Mouse (Mus musculus): ENCODE measurements around the gene Immp2l. TPM values are rescaled to one million over a fixed set of nuclear protein-coding genes. Genes with fewer than 3 reads are reported as not detected.

Gene Immp2l
- polyA plus RNA-seq, 1 experiment from 2014 or later: 8.1 TPM

GRCm38 (mm10) chr12:41487005-41487404 lies 463.1 kb downstream of the Immp2l start:
- no peak overlapping the region for H3K9ac ChIP-seq (ENCODE audit: low read length)
- H3K27me3 ChIP-seq (ENCODE audit: control insufficient read depth, insufficient read depth, low read length): no peaks in the 10 kb centered on the region
- H3K4me3 ChIP-seq (ENCODE audit: low read depth, low read length): no peak overlapping the region
- WGBS: 22% methylated on average over 5 of the region's 5 CpGs
- H3K27ac ChIP-seq (replicated peaks; ENCODE audit: low read depth, low read length): no peak overlapping the region
- no peaks in the 10 kb centered on the region for H3K36me3 ChIP-seq (ENCODE audit: control insufficient read depth, insufficient read depth, low read length)
- no peaks in the 10 kb centered on the region for H3K9me3 ChIP-seq (ENCODE audit: control insufficient read depth, low read length)
- H3K4me2 ChIP-seq (ENCODE audit: low read depth, severe bottlenecking): no peak overlapping the region
- no peak for DNase-seq (ENCODE audit: low spot score)
- ATAC-seq (ENCODE audit: insufficient number of reproducible peaks, low FRiP score, low TSS enrichment, low read depth): no peak
- H3K4me1 ChIP-seq (ENCODE audit: control insufficient read depth, insufficient read depth, low read length): peaks cover 14% of the 10 kb centered on the region

GRCm38 (mm10) chr12:41494620-41495019 lies 470.7 kb downstream of the Immp2l start:
- Histone ChIP-seq H3K27me3 (ENCODE audit: control insufficient read depth, insufficient read depth, low read length) (no peaks in the 10 kb centered on the region), H3K9me3 (ENCODE audit: control insufficient read depth, low read length) (no peaks in the 10 kb centered on the region), H3K4me1 (ENCODE audit: control insufficient read depth, insufficient read depth, low read length) (no peaks in the 10 kb centered on the region), H3K27ac (replicated peaks; ENCODE audit: low read depth, low read length) (no peak overlapping the region), H3K4me2 (ENCODE audit: low read depth, severe bottlenecking) (no peak overlapping the region), H3K9ac (ENCODE audit: low read length) (no peak overlapping the region), H3K4me3 (ENCODE audit: low read depth, low read length) (no peak overlapping the region), H3K36me3 (ENCODE audit: control insufficient read depth, insufficient read depth, low read length) (no peaks in the 10 kb centered on the region)
- ATAC-seq (ENCODE audit: insufficient number of reproducible peaks, low FRiP score, low TSS enrichment, low read depth) (no peak), DNase-seq (ENCODE audit: low spot score) (peak; percentile 23)
- WGBS: 32% methylated on average over 10 of the region's 10 CpGs

GRCm38 (mm10) chr12:41500049-41500820 lies 476.3 kb downstream of the Immp2l start:
- no peak overlapping the region for H3K27ac ChIP-seq (replicated peaks; ENCODE audit: low read depth, low read length)
- no peak overlapping the region for H3K9ac ChIP-seq (ENCODE audit: low read length)
- no peaks in the 10 kb centered on the region for H3K4me1 ChIP-seq (ENCODE audit: control insufficient read depth, insufficient read depth, low read length)
- ATAC-seq (ENCODE audit: insufficient number of reproducible peaks, low FRiP score, low TSS enrichment, low read depth): no peak
- H3K4me2 ChIP-seq (ENCODE audit: low read depth, severe bottlenecking): no peak overlapping the region
- H3K27me3 ChIP-seq (ENCODE audit: control insufficient read depth, insufficient read depth, low read length): no peaks in the 10 kb centered on the region
- no peak overlapping the region for H3K4me3 ChIP-seq (ENCODE audit: low read depth, low read length)
- no peak for DNase-seq (ENCODE audit: low spot score)
- H3K9me3 ChIP-seq (ENCODE audit: control insufficient read depth, low read length): no peaks in the 10 kb centered on the region
- 57% methylated on average over 9 of the region's 9 CpGs for WGBS
- H3K36me3 ChIP-seq (ENCODE audit: control insufficient read depth, insufficient read depth, low read length): no peaks in the 10 kb centered on the region

- 93% methylated on average over 4 of the region's 4 CpGs for WGBS
- Histone ChIP-seq H3K27ac (replicated peaks; ENCODE audit: low read depth, low read length) (no peak overlapping the region), H3K4me3 (ENCODE audit: low read depth, low read length) (no peak overlapping the region)
These were observed 484.7 kb downstream of the Immp2l start for GRCm38 (mm10) chr12:41508610-41509009.

GRCm38 (mm10) chr12:41510588-41510987 lies 486.7 kb downstream of the Immp2l start:
- H3K4me3 ChIP-seq (ENCODE audit: low read depth, low read length): no peak overlapping the region
- H3K4me1 ChIP-seq (ENCODE audit: control insufficient read depth, insufficient read depth, low read length): no peaks in the 10 kb centered on the region
- WGBS: 89% methylated on average over 3 of the region's 3 CpGs
- ATAC-seq (ENCODE audit: insufficient number of reproducible peaks, low FRiP score, low TSS enrichment, low read depth) (no peak), DNase-seq (ENCODE audit: low spot score) (no peak)
- H3K36me3 ChIP-seq (ENCODE audit: control insufficient read depth, insufficient read depth, low read length): no peaks in the 10 kb centered on the region
- no peak overlapping the region for H3K27ac ChIP-seq (replicated peaks; ENCODE audit: low read depth, low read length)
- H3K9me3 ChIP-seq (ENCODE audit: control insufficient read depth, low read length): no peaks in the 10 kb centered on the region
- no peak overlapping the region for H3K4me2 ChIP-seq (ENCODE audit: low read depth, severe bottlenecking)
- H3K9ac ChIP-seq (ENCODE audit: low read length): no peak overlapping the region
- H3K27me3 ChIP-seq (ENCODE audit: control insufficient read depth, insufficient read depth, low read length): no peaks in the 10 kb centered on the region

More at GRCm38 (mm10) chr12:41508610-41509009, 484.7 kb downstream of the Immp2l start:
- Histone ChIP-seq H3K27me3 (ENCODE audit: control insufficient read depth, insufficient read depth, low read length) (no peaks in the 10 kb centered on the region), H3K4me1 (ENCODE audit: control insufficient read depth, insufficient read depth, low read length) (no peaks in the 10 kb centered on the region), H3K4me2 (ENCODE audit: low read depth, severe bottlenecking) (no peak overlapping the region), H3K36me3 (ENCODE audit: control insufficient read depth, insufficient read depth, low read length) (no peaks in the 10 kb centered on the region), H3K9ac (ENCODE audit: low read length) (no peak overlapping the region), H3K9me3 (ENCODE audit: control insufficient read depth, low read length) (no peaks in the 10 kb centered on the region)
- DNase-seq (ENCODE audit: low spot score): no peak
- no peak for ATAC-seq (ENCODE audit: insufficient number of reproducible peaks, low FRiP score, low TSS enrichment, low read depth)

GRCm38 (mm10) chr12:41518897-41519296 lies 495.0 kb downstream of the Immp2l start:
- Histone ChIP-seq H3K9me3 (ENCODE audit: control insufficient read depth, low read length) (no peaks in the 10 kb centered on the region), H3K4me2 (ENCODE audit: low read depth, severe bottlenecking) (no peak overlapping the region), H3K4me3 (ENCODE audit: low read depth, low read length) (no peak overlapping the region), H3K4me1 (ENCODE audit: control insufficient read depth, insufficient read depth, low read length) (no peaks in the 10 kb centered on the region), H3K27me3 (ENCODE audit: control insufficient read depth, insufficient read depth, low read length) (no peaks in the 10 kb centered on the region), H3K27ac (replicated peaks; ENCODE audit: low read depth, low read length) (no peak overlapping the region), H3K9ac (ENCODE audit: low read length) (no peak overlapping the region), H3K36me3 (ENCODE audit: control insufficient read depth, insufficient read depth, low read length) (no peaks in the 10 kb centered on the region)
- no peak for DNase-seq (ENCODE audit: low spot score)
- 59% methylated on average over 5 of the region's 5 CpGs for WGBS
- ATAC-seq (ENCODE audit: insufficient number of reproducible peaks, low FRiP score, low TSS enrichment, low read depth): no peak

- Histone ChIP-seq H3K27ac (replicated peaks; ENCODE audit: low read depth, low read length) (no peak overlapping the region), H3K4me3 (ENCODE audit: low read depth, low read length) (no peak overlapping the region), H3K9me3 (ENCODE audit: control insufficient read depth, low read length) (no peaks in the 10 kb centered on the region), H3K4me2 (ENCODE audit: low read depth, severe bottlenecking) (no peak overlapping the region), H3K9ac (ENCODE audit: low read length) (no peak overlapping the region), H3K36me3 (ENCODE audit: control insufficient read depth, insufficient read depth, low read length) (no peaks in the 10 kb centered on the region), H3K4me1 (ENCODE audit: control insufficient read depth, insufficient read depth, low read length) (no peaks in the 10 kb centered on the region), H3K27me3 (ENCODE audit: control insufficient read depth, insufficient read depth, low read length) (no peaks in the 10 kb centered on the region)
- WGBS: 77% methylated on average over 2 of the region's 2 CpGs
- ATAC-seq (ENCODE audit: insufficient number of reproducible peaks, low FRiP score, low TSS enrichment, low read depth): no peak
- DNase-seq (ENCODE audit: low spot score): no peak
These were observed 496.4 kb downstream of the Immp2l start for GRCm38 (mm10) chr12:41520326-41520725.

GRCm38 (mm10) chr12:41521671-41522070 lies 497.8 kb downstream of the Immp2l start:
- H3K27ac ChIP-seq (replicated peaks; ENCODE audit: low read depth, low read length): no peak overlapping the region
- no peaks in the 10 kb centered on the region for H3K9me3 ChIP-seq (ENCODE audit: control insufficient read depth, low read length)
- H3K36me3 ChIP-seq (ENCODE audit: control insufficient read depth, insufficient read depth, low read length): no peaks in the 10 kb centered on the region
- 83% methylated on average over 2 of the region's 2 CpGs for WGBS
- H3K4me2 ChIP-seq (ENCODE audit: low read depth, severe bottlenecking): no peak overlapping the region
- H3K4me3 ChIP-seq (ENCODE audit: low read depth, low read length): no peak overlapping the region
- ATAC-seq (ENCODE audit: insufficient number of reproducible peaks, low FRiP score, low TSS enrichment, low read depth): no peak
- no peaks in the 10 kb centered on the region for H3K27me3 ChIP-seq (ENCODE audit: control insufficient read depth, insufficient read depth, low read length)
- DNase-seq (ENCODE audit: low spot score): no peak
- no peak overlapping the region for H3K9ac ChIP-seq (ENCODE audit: low read length)
- no peaks in the 10 kb centered on the region for H3K4me1 ChIP-seq (ENCODE audit: control insufficient read depth, insufficient read depth, low read length)

- ATAC-seq (ENCODE audit: insufficient number of reproducible peaks, low FRiP score, low TSS enrichment, low read depth): no peak
- H3K9me3 ChIP-seq (ENCODE audit: control insufficient read depth, low read length): no peaks in the 10 kb centered on the region
- DNase-seq (ENCODE audit: low spot score): no peak
- no peaks in the 10 kb centered on the region for H3K36me3 ChIP-seq (ENCODE audit: control insufficient read depth, insufficient read depth, low read length)
- H3K4me3 ChIP-seq (ENCODE audit: low read depth, low read length): no peak overlapping the region
- no peaks in the 10 kb centered on the region for H3K4me1 ChIP-seq (ENCODE audit: control insufficient read depth, insufficient read depth, low read length)
- 82% methylated on average over 2 of the region's 2 CpGs for WGBS
- no peak overlapping the region for H3K9ac ChIP-seq (ENCODE audit: low read length)
- H3K27ac ChIP-seq (replicated peaks; ENCODE audit: low read depth, low read length): no peak overlapping the region
- no peak overlapping the region for H3K4me2 ChIP-seq (ENCODE audit: low read depth, severe bottlenecking)
- no peaks in the 10 kb centered on the region for H3K27me3 ChIP-seq (ENCODE audit: control insufficient read depth, insufficient read depth, low read length)
These were observed 502.8 kb downstream of the Immp2l start for GRCm38 (mm10) chr12:41526688-41527087.

Measured in limb, embryonic 11.5 days (tissue).